Mouse (Mus musculus) intestine, postnatal 0 days (tissue): ENCODE measurements around the gene Fitm1. TPM values are rescaled to one million over a fixed set of nuclear protein-coding genes. Genes with fewer than 3 reads are reported as not detected.

ENCODE experiments used
- ATAC-seq: fragments of 200-750 bp; cut with Nextera tagmentation; 2 replicates; pipeline ENCODE4 v1.8.0; 2017; ENCODE audit warnings: mild to moderate bottlenecking, moderate TSS enrichment, moderate library complexity
- H3K27ac ChIP-seq: fragments of 300-500 bp; sonication (generic); 2 replicates; pipeline ENCODE4 v1.5.1; 2014; ENCODE audit warnings: mild to moderate bottlenecking, low read depth, low read length, moderate library complexity
- H3K27me3 ChIP-seq: fragments of 300-500 bp; sonication (generic); replicated peaks from 2 replicates; pipeline ENCODE4 v1.6.1; 2014; ENCODE audit warnings: low read length, mixed read lengths; ENCODE audit not compliant: control insufficient read depth, insufficient read depth
- H3K36me3 ChIP-seq: fragments of 300-500 bp; sonication (generic); 2 replicates; pipeline ENCODE4 v1.6.1; 2014; ENCODE audit warnings: mild to moderate bottlenecking, moderate library complexity; ENCODE audit not compliant: control insufficient read depth, insufficient read depth
- H3K4me1 ChIP-seq: fragments of 300-500 bp; sonication (generic); replicated peaks from 2 replicates; pipeline ENCODE4 v1.6.1; 2014; ENCODE audit warnings: antibody characterized with exemption, low read length, mixed read lengths; ENCODE audit not compliant: control insufficient read depth, insufficient read depth
- H3K4me2 ChIP-seq: fragments of 300-500 bp; sonication (generic); replicated peaks from 2 replicates; pipeline ENCODE4 v1.6.1; 2014; ENCODE audit warnings: low read depth, mild to moderate bottlenecking, moderate library complexity
- H3K4me3 ChIP-seq: fragments of 300-500 bp; sonication (generic); 2 replicates; pipeline ENCODE4 v1.5.1; 2014; ENCODE audit warnings: low read depth, low read length
- H3K9ac ChIP-seq: fragments of 300-500 bp; sonication (generic); 2 replicates; pipeline ENCODE4 v1.6.1; 2014; ENCODE audit warnings: mild to moderate bottlenecking, low read depth, low read length
- H3K9me3 ChIP-seq: fragments of 300-500 bp; sonication (generic); 2 replicates; pipeline ENCODE4 v1.6.1; 2016; ENCODE audit warnings: mixed run types; ENCODE audit not compliant: control insufficient read depth
- CTCF ChIP-seq: sonication (generic); IDR thresholded peaks from 2 replicates; pipeline ENCODE4 v1.5.1; 2016; ENCODE audit warnings: low read depth, mild to moderate bottlenecking, control low read depth, antibody characterized with exemption, moderate library complexity
- WGBS: fragments of 180-500 bp; shearing (Covaris S2); extraction: QIAGEN DNeasy Blood & Tissue Kit; methylation state at CpG from one replicate; pipeline ENCODE4 v1.1.7; 2014; 5-methylcytosine and 5-hydroxymethylcytosine counted together
- polyA plus RNA-seq: library from polyadenylated mRNA; unstranded; fragments of >200 nt; fragmentation: Nextera tagmentation; extraction: Ambion mirVana; gene quantifications from 2 replicates; pipeline ENCODE4 v1.2.1, GENCODE M21; 2015

Gene Fitm1
- polyA plus RNA-seq, 1 experiment from 2014 or later = 0.48 TPM

- TF ChIP-seq CTCF = no peak
- peak; percentile 41; the same call in 1 of the 2 replicates for ATAC-seq
- no peak overlapping the region for H3K4me3 ChIP-seq
- H3K36me3 ChIP-seq = peaks cover 6% of the 10 kb centered on the region
- H3K9ac ChIP-seq = no peak overlapping the region
- 64% methylated on average over 7 of the region's 7 CpGs for WGBS
- H3K27ac ChIP-seq = no peak overlapping the region
- H3K4me2 ChIP-seq = no peak overlapping the region
- H3K27me3 ChIP-seq = no peaks in the 10 kb centered on the region
- H3K4me1 ChIP-seq = 0 out of 2 replicates have a peak, but pooled peaks cover 4% of the 10 kb centered on the region
- H3K9me3 ChIP-seq = no peaks in the 10 kb centered on the region
These were observed 39.3 kb downstream of the Fitm1 start for GRCm38 (mm10) chr14:55614565-55615178.

- TF ChIP-seq CTCF = no peak
- Histone ChIP-seq H3K4me2 (no peak overlapping the region), H3K9me3 (no peaks in the 10 kb centered on the region), H3K4me3 (no peak overlapping the region), H3K36me3 (no peaks in the 10 kb centered on the region), H3K27me3 (no peaks in the 10 kb centered on the region), H3K4me1 (0 out of 2 replicates have a peak, but pooled peaks cover 4% of the 10 kb centered on the region), H3K27ac (no peak overlapping the region), H3K9ac (no peak overlapping the region)
- no peak for ATAC-seq
- 41% methylated on average over 2 of the region's 2 CpGs for WGBS
These were observed 40.5 kb downstream of the Fitm1 start for GRCm38 (mm10) chr14:55615876-55616275.

GRCm38 (mm10) chr14:55616844-55617243, 41.4 kb downstream of the Fitm1 start:
- TF ChIP-seq CTCF = no peak
- Histone ChIP-seq H3K9ac (no peak overlapping the region), H3K4me2 (no peak overlapping the region), H3K4me1 (0 out of 2 replicates have a peak, but pooled peaks cover 4% of the 10 kb centered on the region), H3K27ac (no peak overlapping the region), H3K27me3 (no peaks in the 10 kb centered on the region), H3K4me3 (no peak overlapping the region), H3K36me3 (no peaks in the 10 kb centered on the region), H3K9me3 (no peaks in the 10 kb centered on the region)
- WGBS = 75% methylated on average over 2 of the region's 2 CpGs
- no peak for ATAC-seq

- peak; percentile 55 for TF ChIP-seq CTCF
- 20% methylated on average over 21 of the region's 21 CpGs for WGBS
- 0 out of 2 replicates have a peak, but pooled peaks cover 4% of the 10 kb centered on the region for H3K4me1 ChIP-seq
- no peaks in the 10 kb centered on the region for H3K9me3 ChIP-seq
- peak; percentile 88 for ATAC-seq
- H3K27me3 ChIP-seq = no peaks in the 10 kb centered on the region
- H3K27ac ChIP-seq = no peak within 1 kb of the TSS
- H3K4me3 ChIP-seq = peak within 1 kb of the TSS; percentile 34
- peak within 1 kb of the TSS; percentile 40 for H3K9ac ChIP-seq
- H3K4me2 ChIP-seq = peak within 1 kb of the TSS; percentile 59
- H3K36me3 ChIP-seq = peaks cover 2% of the 10 kb centered on the region; the same call in 1 of the 2 replicates
These were observed 42.4 kb downstream of the Fitm1 start, which contains the start of gene Rec8 for GRCm38 (mm10) chr14:55617822-55618221. TSS of gene Rec8 (plus strand) at chr14:55618037.

DNA sequence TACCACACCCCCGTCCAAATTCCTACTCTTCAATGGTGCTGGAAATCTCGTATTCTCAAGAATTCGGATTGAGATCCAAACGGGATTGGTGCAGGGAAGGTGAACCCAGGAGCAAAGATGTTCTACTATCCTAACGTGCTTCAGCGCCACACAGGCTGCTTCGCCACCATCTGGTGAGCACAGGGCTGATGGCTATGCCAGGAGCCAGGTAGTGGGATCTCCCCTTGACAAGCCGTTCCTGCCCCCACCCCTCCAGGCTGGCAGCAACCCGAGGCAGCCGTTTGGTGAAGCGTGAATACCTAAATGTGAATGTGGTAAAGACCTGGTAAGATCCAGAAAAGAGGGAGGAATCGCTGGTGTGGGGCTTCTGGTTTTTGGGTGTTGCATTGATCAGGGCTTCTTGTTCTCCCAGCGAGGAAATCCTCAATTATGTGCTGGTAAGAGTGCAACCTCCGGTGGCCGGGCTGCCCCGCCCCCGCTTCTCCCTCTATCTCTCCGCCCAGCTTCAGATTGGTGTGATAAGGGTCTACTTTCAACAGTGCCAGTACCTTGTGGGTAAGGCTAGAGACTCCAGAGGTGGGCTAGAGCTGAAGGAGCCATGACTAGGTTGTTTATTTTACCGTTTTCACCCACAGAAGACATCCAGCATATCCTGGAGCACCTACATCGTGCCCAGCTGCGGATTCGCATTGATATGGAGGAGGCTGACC, 43.2 kb downstream of the Fitm1 start:
- peak overlapping the region; percentile 40 for H3K9ac ChIP-seq
- no peak for TF ChIP-seq CTCF
- WGBS = 26% methylated on average over 22 of the region's 22 CpGs

More for the DNA sequence above, 43.2 kb downstream of the Fitm1 start:
- peaks cover 2% of the 10 kb centered on the region; the same call in 1 of the 2 replicates for H3K36me3 ChIP-seq
- no peak for ATAC-seq
- H3K4me2 ChIP-seq = peak overlapping the region; percentile 59
- no peaks in the 10 kb centered on the region for H3K9me3 ChIP-seq
- 0 out of 2 replicates have a peak, but pooled peaks cover 4% of the 10 kb centered on the region for H3K4me1 ChIP-seq
- H3K27me3 ChIP-seq = no peaks in the 10 kb centered on the region
- peak overlapping the region; percentile 34 for H3K4me3 ChIP-seq
- no peak overlapping the region for H3K27ac ChIP-seq

Other genes starting within 250 kb of the Fitm1 start
- gene Dhrs4, start 96.9 kb upstream of the Fitm1 start, polyA plus RNA-seq = 130 and 133 TPM in 2 replicates
- gene Carmil3, start 85.0 kb upstream of the Fitm1 start, polyA plus RNA-seq = 0.52 and 0.61 TPM in 2 replicates
- 0.24 and 0.39 TPM in 2 replicates for gene Cpne6, start 65.2 kb upstream of the Fitm1 start, polyA plus RNA-seq
- gene Nrl, start 50.6 kb upstream of the Fitm1 start, polyA plus RNA-seq = not detected in 2 replicates
- 16.7 and 17.6 TPM in 2 replicates for gene Pck2, start 35.4 kb upstream of the Fitm1 start, polyA plus RNA-seq
- gene Dcaf11, start 15.6 kb upstream of the Fitm1 start, polyA plus RNA-seq = 67.0 and 74.7 TPM in 2 replicates
- gene A730061H03Rik, start 15.2 kb upstream of the Fitm1 start, polyA plus RNA-seq = 1.2 and 1.8 TPM in 2 replicates
- gene Psme1, start 2.5 kb downstream of the Fitm1 start, polyA plus RNA-seq = 283 and 287 TPM in 2 replicates
- gene Emc9, start 9.7 kb downstream of the Fitm1 start, polyA plus RNA-seq = 21.6 TPM in 2 replicates
- gene Psme2, start 15.5 kb downstream of the Fitm1 start, polyA plus RNA-seq = 481 and 514 TPM in 2 replicates
- 18.2 and 24.0 TPM in 2 replicates for gene Rnf31, start 16.1 kb downstream of the Fitm1 start, polyA plus RNA-seq
- 44.7 and 46.9 TPM in 2 replicates for gene Irf9, start 28.0 kb downstream of the Fitm1 start, polyA plus RNA-seq
- gene Rec8, start 42.4 kb downstream of the Fitm1 start, polyA plus RNA-seq = 29.8 and 30.1 TPM in 2 replicates
- 28.0 and 29.8 TPM in 2 replicates for gene Ipo4, start 60.3 kb downstream of the Fitm1 start, polyA plus RNA-seq
- 2.3 and 2.7 TPM in 2 replicates for gene Gm49378, start 62.3 kb downstream of the Fitm1 start, polyA plus RNA-seq
- gene Tm9sf1, start 68.2 kb downstream of the Fitm1 start, polyA plus RNA-seq = 94.6 and 95.9 TPM in 2 replicates
- 0.65 and 0.69 TPM in 2 replicates for gene Tssk4, start 74.6 kb downstream of the Fitm1 start, polyA plus RNA-seq
- 85.1 and 94.0 TPM in 2 replicates for gene Mdp1, start 84.9 kb downstream of the Fitm1 start, polyA plus RNA-seq
- gene Gmpr2, start 96.3 kb downstream of the Fitm1 start, polyA plus RNA-seq = 21.3 and 24.4 TPM in 2 replicates
- gene Nedd8, start 96.5 kb downstream of the Fitm1 start, polyA plus RNA-seq = 385 and 387 TPM in 2 replicates
- 20.6 and 21.9 TPM in 2 replicates for gene Tinf2, start 106.2 kb downstream of the Fitm1 start, polyA plus RNA-seq
- 1.1 and 1.3 TPM in 2 replicates for gene Tgm1, start 138.3 kb downstream of the Fitm1 start, polyA plus RNA-seq
- gene Rabggta, start 146.6 kb downstream of the Fitm1 start, polyA plus RNA-seq = 24.0 and 25.6 TPM in 2 replicates
- gene Dhrs1, start 170.1 kb downstream of the Fitm1 start, polyA plus RNA-seq = 466 and 476 TPM in 2 replicates
- gene Nop9, start 170.1 kb downstream of the Fitm1 start, polyA plus RNA-seq = 14.4 and 14.9 TPM in 2 replicates
- 366 and 385 TPM in 2 replicates for gene Cideb, start 182.8 kb downstream of the Fitm1 start, polyA plus RNA-seq
- 6.7 and 9.0 TPM in 2 replicates for gene Ltb4r2, start 185.8 kb downstream of the Fitm1 start, polyA plus RNA-seq
- gene Ltb4r1, start 190.3 kb downstream of the Fitm1 start, polyA plus RNA-seq = 3.8 and 4.1 TPM in 2 replicates
- 3.5 and 4.3 TPM in 2 replicates for gene Adcy4, start 208.5 kb downstream of the Fitm1 start, polyA plus RNA-seq
- 39.2 and 47.3 TPM in 2 replicates for gene Ripk3, start 213.2 kb downstream of the Fitm1 start, polyA plus RNA-seq
- gene Nfatc4, start 247.5 kb downstream of the Fitm1 start, polyA plus RNA-seq = 5.9 and 6.1 TPM in 2 replicates